Mouse (Mus musculus) brain, embryonic 14.5 days (tissue): ENCODE data around the gene Cirbp. TPM values are rescaled to one million over a fixed set of nuclear protein-coding genes. Genes with fewer than 3 reads are reported as not detected.

Source experiments
- DNase-seq: peaks from one replicate; pipeline ENCODE4 v3.0.0-alpha.2; 2011; ENCODE audit warnings: low read depth
- CTCF ChIP-seq: fragments of 200-500 bp; IDR thresholded peaks from 2 replicates; pipeline ENCODE4 v1.5.1; 2012; ENCODE audit warnings: inconsistent platforms, mild to moderate bottlenecking, moderate library complexity, borderline replicate concordance; ENCODE audit not compliant: insufficient read depth, insufficient read length; ENCODE audit errors: extremely low read depth
- POLR2A ChIP-seq: fragments of 200-500 bp; IDR thresholded peaks from 2 replicates; pipeline ENCODE4 v1.6.1; 2012; ENCODE audit warnings: mild to moderate bottlenecking, inconsistent platforms, borderline replicate concordance; ENCODE audit not compliant: poor library complexity, insufficient read depth, insufficient read length, severe bottlenecking; ENCODE audit errors: extremely low read depth
- polyA plus RNA-seq: library from polyadenylated mRNA; depleted of rRNA; stranded (reverse); fragments of >200 nt; gene quantifications from 2 replicates; pipeline ENCODE4 v1.2.3, GENCODE M21; 2012

Cirbp gene
- polyA plus RNA-seq, 1 experiment: 381 TPM

- TF ChIP-seq POLR2A: no peak
- no peak for TF ChIP-seq CTCF
- no peak for DNase-seq
These were observed 5.5 kb downstream of the Cirbp start for GRCm38 (mm10) chr10:80171252-80171651.

DNA sequence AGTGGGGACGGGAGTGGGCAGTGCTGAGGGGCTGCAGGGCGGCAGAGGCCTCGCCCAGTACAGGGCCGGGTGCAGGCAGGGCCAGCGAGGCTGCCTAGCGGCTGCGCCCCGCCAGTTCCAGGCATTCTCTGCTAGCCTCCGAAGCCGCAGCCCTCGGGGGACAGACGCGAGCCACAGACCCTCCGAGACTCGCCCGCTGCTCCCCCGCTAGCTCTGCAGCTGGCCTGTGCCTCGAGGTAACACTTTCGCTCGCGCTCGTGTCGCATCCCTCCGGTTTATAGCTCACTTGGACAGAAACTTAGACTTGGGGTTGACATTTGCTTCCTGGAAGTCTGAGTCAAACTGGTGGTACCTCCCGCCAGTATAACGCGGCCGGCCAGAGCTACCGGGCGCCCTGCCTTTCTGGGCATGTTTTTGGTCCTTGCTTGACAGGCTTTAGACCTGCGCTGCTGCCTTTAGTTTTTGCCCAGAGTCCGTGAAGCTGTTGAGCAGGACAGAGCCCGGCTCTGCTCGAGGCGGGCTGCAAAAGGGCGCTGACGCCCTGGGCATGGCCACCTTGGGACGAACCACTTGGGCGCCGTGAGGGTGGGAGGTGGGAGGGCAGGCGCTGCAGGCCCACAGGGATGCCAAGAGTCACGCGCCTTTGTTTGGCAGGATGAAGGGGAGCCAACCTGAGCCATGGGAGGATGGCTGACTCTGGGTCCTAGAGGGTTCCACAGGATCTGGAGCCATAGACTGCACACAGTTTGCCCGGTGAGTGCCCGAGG is 6.2 kb downstream of the Cirbp start:
- no peak for DNase-seq
- TF ChIP-seq CTCF: no peak
- TF ChIP-seq POLR2A: no peak

DNA sequence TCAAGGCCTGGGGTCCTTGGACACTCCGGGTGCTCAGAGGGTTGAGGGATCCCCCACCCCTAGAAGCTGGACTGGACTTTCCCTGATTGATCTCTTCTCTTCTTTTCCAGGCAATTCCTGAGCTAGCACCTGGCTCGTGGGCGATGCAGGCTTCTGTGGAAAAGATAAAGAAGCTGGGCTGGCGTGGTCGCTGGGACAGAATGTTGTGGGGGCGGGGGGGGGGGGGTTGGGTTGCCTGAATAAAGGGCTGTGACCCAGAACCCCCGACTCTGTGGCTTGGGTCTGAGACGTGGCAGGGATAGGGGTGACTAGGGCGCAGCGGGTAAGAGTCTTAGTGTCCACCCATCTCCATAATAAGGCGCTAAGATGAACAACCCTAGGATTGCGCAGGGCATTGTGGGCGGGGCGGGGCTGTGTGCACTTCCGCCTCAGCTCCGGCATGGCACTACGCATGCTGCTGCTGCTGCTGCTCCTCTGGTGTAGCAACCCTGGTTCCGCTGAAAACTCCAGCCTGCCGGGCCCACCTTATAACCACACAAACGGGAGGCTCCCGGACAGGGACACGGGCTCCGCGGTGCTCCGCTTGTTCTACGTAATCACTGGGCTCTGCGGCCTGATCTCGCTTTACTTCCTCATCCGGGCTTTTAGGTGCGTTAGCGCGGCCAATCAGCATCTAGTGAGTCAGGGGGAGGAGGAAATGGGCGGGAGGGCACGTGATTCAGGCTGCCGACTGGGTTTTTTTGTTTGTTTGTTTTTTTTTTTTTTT is 6.9 kb downstream of the Cirbp start, which contains the start of gene 1600002K03Rik:
Gene 1600002K03Rik, plus strand, starts transcription at position 418 of the 766 bp plus-strand sequence.
- TF ChIP-seq CTCF (no peak), POLR2A (no peak)
- DNase-seq: peak; percentile 97

- TF ChIP-seq CTCF (no peak), POLR2A (no peak)
- DNase-seq: no peak
These were observed 7.6 kb downstream of the Cirbp start for GRCm38 (mm10) chr10:80173358-80173757.

DNA sequence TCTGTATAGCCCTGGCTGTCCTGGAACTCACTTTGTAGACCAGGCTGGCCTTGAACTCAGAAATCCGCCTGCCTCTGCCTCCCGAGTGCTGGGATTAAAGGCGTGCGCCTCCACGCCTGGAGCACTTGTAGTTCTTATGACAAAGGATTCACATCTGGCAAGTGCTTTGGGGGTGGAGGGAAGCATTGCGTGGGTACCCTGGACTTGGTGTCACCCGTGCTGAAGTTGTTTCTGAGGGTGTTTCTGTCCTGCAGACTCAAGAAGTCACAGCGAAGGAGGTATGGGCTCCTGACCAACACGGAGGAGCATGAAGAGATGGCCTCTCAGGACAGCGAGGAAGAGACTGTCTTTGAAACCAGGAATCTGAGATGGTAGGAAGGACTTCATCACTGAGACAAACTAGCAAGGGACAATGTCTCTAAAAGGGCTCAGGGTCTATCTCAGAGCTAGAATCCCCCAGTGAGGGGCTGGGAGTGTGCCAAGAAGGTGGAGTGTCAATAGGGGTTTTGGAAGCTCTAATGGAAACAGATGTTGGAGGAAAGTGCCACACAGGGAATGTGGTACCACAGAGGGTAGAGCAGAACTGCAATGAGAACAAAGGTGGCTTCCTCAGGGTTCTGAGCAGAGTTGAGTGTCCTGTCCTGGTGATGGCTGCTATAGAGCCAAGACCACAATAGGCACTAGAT is 8.3 kb downstream of the Cirbp start:
- DNase-seq: no peak

GRCm38 (mm10) chr10:80174705-80175104 is 8.9 kb downstream of the Cirbp start:
- no peak for DNase-seq
- TF ChIP-seq POLR2A (no peak), CTCF (peak; percentile 58; the same call in 1 of the 2 replicates)

More for the DNA sequence above, 8.3 kb downstream of the Cirbp start:
- no peak for TF ChIP-seq POLR2A
- no peak for TF ChIP-seq CTCF

GRCm38 (mm10) chr10:80175536-80176269 is 9.9 kb downstream of the Cirbp start:
- TF ChIP-seq POLR2A (no peak), CTCF (peak; percentile 66; the same call in 1 of the 2 replicates)
- DNase-seq: peak; percentile 70

DNA sequence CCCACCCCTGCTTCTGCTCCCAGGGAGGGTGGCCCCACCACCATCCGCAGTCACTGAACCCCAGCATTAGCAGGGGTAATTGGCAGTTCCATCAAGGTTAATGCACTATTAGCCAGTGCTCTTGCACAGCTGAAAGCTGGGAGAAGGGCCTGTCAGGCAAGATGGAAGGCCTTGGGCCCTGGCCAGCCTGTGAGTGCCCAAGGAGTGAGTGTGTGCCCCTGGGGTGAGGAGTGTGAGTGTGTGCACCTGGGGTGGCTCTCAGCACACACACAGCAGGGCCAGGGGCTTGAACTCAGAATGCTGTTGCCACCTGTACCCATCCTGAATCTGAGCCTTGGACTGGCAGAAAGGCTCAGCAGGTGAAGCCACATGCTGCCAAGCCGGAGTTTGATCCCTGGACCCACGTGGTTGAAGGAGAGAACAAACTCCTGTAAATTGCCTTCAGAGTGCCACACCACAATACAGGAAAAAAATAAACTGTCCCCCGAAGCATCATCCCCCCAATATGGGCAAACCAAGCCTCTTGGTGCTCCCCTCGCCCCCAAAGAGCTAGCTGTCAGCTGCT is 10.6 kb downstream of the Cirbp start:
- TF ChIP-seq POLR2A (no peak), CTCF (no peak)
- DNase-seq: no peak

DNA sequence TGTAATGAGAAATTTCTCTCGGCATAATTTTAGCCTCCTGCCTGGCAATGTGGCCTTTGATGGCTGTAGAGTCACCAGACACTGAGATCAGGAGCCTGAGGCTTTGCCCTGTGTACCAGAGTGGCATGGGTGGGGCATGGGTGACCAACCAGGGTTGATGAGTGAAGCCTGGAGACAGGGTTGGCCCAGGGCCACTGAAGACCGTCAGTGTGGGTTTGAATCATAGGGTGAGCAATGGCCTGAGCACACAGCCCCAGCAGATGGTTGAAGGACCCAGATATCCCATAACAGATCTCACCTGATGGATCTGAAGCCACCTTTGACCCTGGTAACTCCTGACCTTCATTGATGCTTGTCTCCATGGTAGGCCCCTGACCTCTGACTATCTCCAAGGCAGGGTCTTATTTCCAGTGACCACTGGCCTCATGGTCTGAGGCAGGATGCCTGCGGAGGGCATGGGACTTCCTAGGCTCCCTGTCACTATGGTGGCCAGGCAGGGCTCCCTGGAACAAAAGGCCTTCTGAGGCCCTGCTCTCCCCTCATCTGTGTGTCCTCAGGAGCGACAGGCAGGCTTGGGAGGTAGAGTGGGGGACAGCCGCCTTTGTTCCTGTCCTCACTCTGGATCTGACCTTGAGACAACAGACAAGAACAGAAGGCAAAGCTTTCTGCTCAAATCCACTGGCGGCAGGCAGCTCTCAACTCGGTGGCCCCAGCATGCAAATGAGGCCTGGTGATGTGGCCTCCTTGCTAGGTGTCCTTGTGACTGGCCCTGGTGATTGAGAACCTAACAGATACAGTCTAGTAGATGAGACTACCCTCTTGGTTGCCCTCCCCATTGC is 11.9 kb downstream of the Cirbp start:
- DNase-seq: no peak
- no peak for TF ChIP-seq POLR2A
- no peak for TF ChIP-seq CTCF

GRCm38 (mm10) chr10:80179068-80180051 is 13.6 kb downstream of the Cirbp start, which contains the start of gene Efna2:
Gene Efna2 (plus strand): TSS chr10:80179482.
- TF ChIP-seq POLR2A (peak; percentile 64), CTCF (no peak)

More at GRCm38 (mm10) chr10:80179068-80180051, 13.6 kb downstream of the Cirbp start, which contains the start of gene Efna2:
- DNase-seq: peak; percentile 86
